Mouse (Mus musculus) intestine, embryonic 15.5 days (tissue): ENCODE measurements around the gene Slc8a2. TPM values are rescaled to one million over a fixed set of nuclear protein-coding genes. Genes with fewer than 3 reads are reported as not detected.
A peak's percentile ranks its signal among the peaks of the same experiment; 100 is the strongest.

ENCODE experiments used
- ATAC-seq: fragments of 200-750 bp; cut with Nextera tagmentation; 2 replicates; pipeline ENCODE4 v1.8.0; 2017; ENCODE audit warnings: moderate TSS enrichment, moderate library complexity
- H3K27ac ChIP-seq: fragments of 300-500 bp; sonication (generic); 2 replicates; pipeline ENCODE4 v1.5.1; 2015; ENCODE audit warnings: mild to moderate bottlenecking, inconsistent platforms
- H3K27me3 ChIP-seq: fragments of 300-500 bp; sonication (generic); replicated peaks from 2 replicates; pipeline ENCODE4 v1.6.1; 2015; ENCODE audit warnings: inconsistent platforms
- H3K36me3 ChIP-seq: fragments of 300-500 bp; sonication (generic); 2 replicates; pipeline ENCODE4 v1.6.1; 2015; ENCODE audit warnings: inconsistent platforms
- H3K4me1 ChIP-seq: fragments of 300-500 bp; sonication (generic); replicated peaks from 2 replicates; pipeline ENCODE4 v1.6.1; 2015; ENCODE audit warnings: inconsistent platforms
- H3K4me2 ChIP-seq: fragments of 300-500 bp; sonication (generic); replicated peaks from 2 replicates; pipeline ENCODE4 v1.6.1; 2015; ENCODE audit warnings: mild to moderate bottlenecking, inconsistent platforms
- H3K4me3 ChIP-seq: fragments of 300-500 bp; sonication (generic); replicated peaks from 2 replicates; pipeline ENCODE4 v1.5.1; 2015; ENCODE audit warnings: inconsistent platforms
- H3K9ac ChIP-seq: fragments of 300-500 bp; sonication (generic); 2 replicates; pipeline ENCODE4 v1.6.1; 2015; ENCODE audit warnings: inconsistent platforms
- H3K9me3 ChIP-seq: fragments of 300-500 bp; sonication (generic); 2 replicates; pipeline ENCODE4 v1.6.1; 2016; ENCODE audit warnings: inconsistent platforms
- WGBS: fragments of 180-500 bp; shearing (Covaris S2); methylation state at CpG from one replicate; pipeline ENCODE4 v1.1.7; 2015; 5-methylcytosine and 5-hydroxymethylcytosine counted together
- polyA plus RNA-seq: library from polyadenylated mRNA; unstranded; fragments of >200 nt; fragmentation: Nextera tagmentation; extraction: Ambion mirVana; gene quantifications from 2 replicates; pipeline ENCODE4 v1.2.1, GENCODE M21; 2015

Slc8a2 gene
- polyA plus RNA-seq, 1 experiment from 2014 or later, result 0.23 TPM

DNA sequence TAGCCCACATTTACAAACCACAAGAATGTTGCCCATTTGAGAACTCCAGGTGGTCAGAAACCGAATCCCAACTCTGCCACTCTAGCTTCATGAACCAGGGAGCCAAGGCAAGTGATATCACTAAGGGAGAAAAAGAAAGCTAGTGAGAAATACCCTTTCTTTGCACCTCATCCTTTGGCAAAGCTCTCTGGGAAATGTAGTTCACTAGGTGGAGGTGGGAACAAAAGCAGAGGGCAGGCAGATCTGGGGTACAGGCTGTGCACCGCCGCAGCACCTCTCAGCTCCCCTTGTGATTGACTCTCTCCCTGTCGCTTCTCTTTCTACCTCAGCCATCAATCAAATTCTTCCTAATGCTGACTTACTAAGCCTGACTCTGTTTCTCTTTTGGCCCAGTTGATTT, 48.5 kb downstream of the Slc8a2 start:
- Histone ChIP-seq H3K4me1 (peaks cover 13% of the 10 kb centered on the region), H3K9ac (no peak overlapping the region), H3K27ac (no peak overlapping the region), H3K27me3 (no peaks in the 10 kb centered on the region), H3K4me2 (no peak overlapping the region), H3K4me3 (no peak overlapping the region), H3K9me3 (no peaks in the 10 kb centered on the region), H3K36me3 (peaks cover 9% of the 10 kb centered on the region)
- no peak for ATAC-seq
- 77% methylated on average over 4 of the region's 4 CpGs for WGBS

DNA sequence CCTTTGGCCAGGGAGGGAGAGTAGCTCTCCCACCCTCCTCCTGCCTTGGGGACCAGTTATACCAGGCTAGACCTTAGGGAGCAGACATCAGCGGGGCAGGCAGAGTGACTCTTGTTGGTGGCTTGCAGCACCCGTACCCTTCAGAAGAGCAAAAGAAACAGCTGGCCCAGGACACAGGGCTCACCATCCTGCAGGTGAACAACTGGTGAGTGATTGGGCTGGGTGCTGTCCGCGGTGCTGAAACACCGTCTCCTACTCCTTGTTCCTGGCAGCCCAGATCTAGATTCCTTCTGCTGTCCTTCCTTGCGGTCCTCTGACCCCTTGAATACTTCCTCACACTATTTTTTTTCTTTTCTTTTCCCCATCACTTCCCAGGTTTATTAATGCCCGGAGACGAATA, 54.0 kb downstream of the Slc8a2 start:
- Histone ChIP-seq H3K9me3 (no peaks in the 10 kb centered on the region), H3K27me3 (no peaks in the 10 kb centered on the region), H3K27ac (no peak overlapping the region), H3K4me3 (no peak overlapping the region), H3K4me1 (no peaks in the 10 kb centered on the region), H3K36me3 (peaks cover 11% of the 10 kb centered on the region), H3K9ac (no peak overlapping the region), H3K4me2 (no peak overlapping the region)
- 20% methylated on average over 8 of the region's 8 CpGs for WGBS
- peak; percentile 17; the same call in 1 of the 2 replicates for ATAC-seq

DNA sequence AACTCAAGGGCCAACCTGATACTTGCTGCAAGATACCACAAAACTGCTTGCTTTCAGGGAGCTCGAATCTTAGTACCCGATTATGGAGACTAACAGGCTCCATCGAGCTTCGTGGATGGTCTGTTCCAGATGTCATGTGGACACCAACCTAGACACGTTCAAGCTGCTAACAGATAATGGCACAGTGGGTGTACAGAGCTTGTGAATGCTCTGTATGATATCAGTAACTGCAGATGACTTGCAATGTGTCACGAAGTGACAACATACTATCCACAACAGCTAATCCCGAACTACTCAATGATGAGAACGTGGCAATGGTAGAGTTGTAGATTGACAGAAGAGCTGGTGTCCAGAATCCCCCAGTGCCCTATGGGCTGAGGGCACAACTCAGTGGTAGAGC, 57.9 kb downstream of the Slc8a2 start:
- WGBS, result 86% methylated on average over 8 of the region's 8 CpGs
- H3K9me3 ChIP-seq, result no peaks in the 10 kb centered on the region
- no peak overlapping the region for H3K27ac ChIP-seq
- no peaks in the 10 kb centered on the region for H3K4me1 ChIP-seq
- 0 out of 2 replicates have a peak, but pooled peaks cover 3% of the 10 kb centered on the region for H3K36me3 ChIP-seq
- no peak overlapping the region for H3K4me2 ChIP-seq
- no peak overlapping the region for H3K9ac ChIP-seq
- no peak overlapping the region for H3K4me3 ChIP-seq
- ATAC-seq, result no peak
- H3K27me3 ChIP-seq, result no peaks in the 10 kb centered on the region

DNA sequence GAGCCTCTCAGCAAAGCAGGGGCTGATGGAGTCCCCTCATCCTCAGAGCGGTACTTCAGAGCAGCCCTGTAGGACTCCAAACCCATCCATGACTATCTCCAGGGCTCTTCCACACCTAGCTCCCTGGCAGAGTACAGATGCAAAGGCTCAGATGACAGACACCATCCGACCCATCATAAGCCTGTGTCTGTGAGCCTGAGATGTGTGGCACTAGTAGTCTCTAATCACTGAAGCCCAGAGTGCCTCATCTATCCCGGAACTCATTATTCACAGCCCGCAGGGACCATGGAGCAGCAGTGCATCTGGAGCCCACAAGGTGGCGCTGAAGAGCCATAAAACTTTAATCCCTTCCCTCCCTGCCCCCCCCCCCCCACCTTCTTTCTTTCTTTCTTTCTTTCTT, 62.7 kb downstream of the Slc8a2 start:
- H3K36me3 ChIP-seq, result peaks cover 3% of the 10 kb centered on the region; the same call in 1 of the 2 replicates
- H3K4me1 ChIP-seq, result no peaks in the 10 kb centered on the region
- no peak overlapping the region for H3K4me2 ChIP-seq
- WGBS, result 19% methylated on average over 5 of the region's 5 CpGs
- no peak overlapping the region for H3K27ac ChIP-seq
- H3K9me3 ChIP-seq, result no peaks in the 10 kb centered on the region
- H3K4me3 ChIP-seq, result no peak overlapping the region
- no peak overlapping the region for H3K9ac ChIP-seq
- H3K27me3 ChIP-seq, result no peaks in the 10 kb centered on the region
- ATAC-seq, result peak; percentile 42

DNA sequence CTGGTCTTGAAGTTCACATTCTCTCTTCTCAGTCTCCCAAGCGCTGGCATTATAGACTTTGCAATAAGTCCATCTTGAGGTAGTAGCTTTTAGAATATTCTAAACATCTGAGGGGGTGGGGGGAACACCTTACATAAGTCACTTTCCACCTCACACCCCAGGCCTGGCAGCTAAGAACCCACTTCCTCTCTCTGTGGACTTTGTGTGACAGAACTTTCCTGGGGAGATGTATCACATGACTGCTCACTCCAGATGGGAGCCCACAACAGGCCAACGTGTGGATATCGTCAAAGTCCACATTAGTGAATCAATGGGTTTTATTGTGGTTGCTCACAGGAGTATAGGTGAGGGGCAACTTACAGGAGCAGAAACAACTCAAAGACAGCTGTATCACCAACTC, 64.1 kb downstream of the Slc8a2 start:
- H3K9me3 ChIP-seq, result no peaks in the 10 kb centered on the region
- H3K27ac ChIP-seq, result no peak overlapping the region
- no peak overlapping the region for H3K9ac ChIP-seq
- peaks cover 13% of the 10 kb centered on the region for H3K36me3 ChIP-seq
- no peak overlapping the region for H3K4me2 ChIP-seq
- no peak overlapping the region for H3K4me3 ChIP-seq
- WGBS, result 43% methylated on average over 3 of the region's 3 CpGs
- no peak for ATAC-seq
- no peaks in the 10 kb centered on the region for H3K4me1 ChIP-seq
- no peaks in the 10 kb centered on the region for H3K27me3 ChIP-seq

DNA sequence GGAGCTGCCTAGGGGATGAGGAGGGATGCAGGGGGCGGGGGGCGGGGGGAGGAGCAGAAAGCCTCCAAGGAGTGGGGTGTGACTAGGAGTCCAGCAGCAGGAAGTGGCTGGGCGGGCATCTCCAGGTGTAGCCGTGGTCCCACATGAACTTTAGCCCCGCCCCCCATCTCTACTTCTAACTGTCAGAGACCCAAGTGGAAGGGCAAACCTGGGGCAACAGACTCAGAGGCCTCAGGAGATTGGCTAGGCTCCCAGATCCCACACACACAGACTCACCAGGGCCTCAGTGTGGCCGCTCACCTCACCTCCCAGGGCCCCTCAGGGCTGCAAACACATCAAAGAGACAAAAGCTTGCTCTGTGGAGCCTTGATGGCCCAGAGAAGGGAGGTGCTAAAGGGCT, 67.0 kb downstream of the Slc8a2 start:
- H3K27me3 ChIP-seq, result no peaks in the 10 kb centered on the region
- no peak for ATAC-seq
- H3K27ac ChIP-seq, result no peak overlapping the region
- H3K9ac ChIP-seq, result no peak overlapping the region
- no peak overlapping the region for H3K4me3 ChIP-seq
- H3K9me3 ChIP-seq, result no peaks in the 10 kb centered on the region
- no peak overlapping the region for H3K4me2 ChIP-seq
- WGBS, result 62% methylated on average over 6 of the region's 6 CpGs
- no peaks in the 10 kb centered on the region for H3K4me1 ChIP-seq
- H3K36me3 ChIP-seq, result peaks cover 20% of the 10 kb centered on the region

DNA sequence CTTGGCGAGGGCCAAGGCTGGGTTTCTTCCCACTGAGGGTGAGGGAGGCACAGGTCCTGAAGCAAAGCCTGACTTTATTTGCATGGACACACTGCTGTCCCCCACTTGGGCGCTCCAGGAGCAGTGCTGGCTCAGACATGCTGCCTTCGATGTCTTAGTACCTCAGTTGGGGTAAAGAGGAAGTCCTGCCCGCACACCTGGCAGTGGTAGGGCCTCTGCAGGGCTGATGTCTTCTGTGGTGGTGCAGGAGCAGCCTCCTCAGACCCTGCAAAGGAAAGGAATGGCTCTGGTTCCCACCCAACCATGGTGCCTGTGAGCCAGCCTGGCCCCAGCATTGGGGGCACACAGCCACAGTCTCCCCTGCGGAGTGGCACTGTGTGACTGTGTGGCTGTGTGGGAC, 67.5 kb downstream of the Slc8a2 start:
- peaks cover 26% of the 10 kb centered on the region for H3K36me3 ChIP-seq
- H3K9me3 ChIP-seq, result no peaks in the 10 kb centered on the region
- H3K9ac ChIP-seq, result no peak overlapping the region
- H3K27ac ChIP-seq, result no peak overlapping the region
- WGBS, result 75% methylated on average over 5 of the region's 5 CpGs
- no peaks in the 10 kb centered on the region for H3K27me3 ChIP-seq
- ATAC-seq, result no peak
- H3K4me1 ChIP-seq, result no peaks in the 10 kb centered on the region
- no peak overlapping the region for H3K4me2 ChIP-seq
- no peak overlapping the region for H3K4me3 ChIP-seq

DNA sequence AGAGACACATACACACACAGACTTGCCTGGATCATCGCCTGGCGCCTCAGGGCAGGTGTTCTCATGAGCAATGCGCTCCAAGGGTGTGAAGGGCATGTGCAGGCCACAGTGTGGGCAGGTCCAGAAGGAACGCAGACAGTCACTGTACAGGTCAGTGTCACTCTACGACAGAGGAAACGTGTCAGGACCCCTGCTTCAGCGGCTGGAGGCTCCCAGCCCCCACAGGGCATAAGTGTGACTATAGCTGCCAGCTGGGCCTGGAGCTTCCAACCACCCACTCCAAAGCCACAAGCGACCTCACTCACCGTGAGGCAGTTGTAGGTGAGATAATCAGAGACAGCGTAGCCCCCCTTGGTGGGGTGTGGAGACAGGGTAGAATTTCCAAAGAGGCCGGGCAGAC, 68.9 kb downstream of the Slc8a2 start:
- H3K36me3 ChIP-seq, result peaks cover 32% of the 10 kb centered on the region
- 86% methylated on average over 11 of the region's 11 CpGs for WGBS

DNA sequence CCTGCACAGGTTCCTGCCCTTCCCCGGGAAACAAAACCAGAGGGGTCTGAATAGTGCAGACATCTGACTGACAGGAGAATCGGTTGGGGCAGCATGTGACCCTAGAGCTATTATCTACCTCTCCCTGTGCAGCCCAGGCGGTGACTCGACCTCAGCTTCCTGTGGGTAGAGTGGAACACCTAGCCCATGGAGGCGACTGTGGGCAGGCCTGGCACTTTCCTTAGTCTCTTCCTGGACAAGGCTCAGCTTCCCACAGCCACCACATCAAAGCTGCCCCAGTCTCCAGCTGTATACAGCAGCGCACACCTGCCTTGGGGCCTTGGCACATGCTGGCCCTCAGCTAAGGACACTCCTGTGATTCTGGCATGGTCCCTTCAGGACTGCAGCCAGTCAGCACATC, 71.5 kb downstream of the Slc8a2 start:
- Histone ChIP-seq H3K4me1 (no peaks in the 10 kb centered on the region), H3K36me3 (peaks cover 40% of the 10 kb centered on the region), H3K4me2 (no peak overlapping the region), H3K27ac (no peak overlapping the region), H3K4me3 (no peak overlapping the region), H3K9me3 (no peaks in the 10 kb centered on the region), H3K9ac (no peak overlapping the region), H3K27me3 (no peaks in the 10 kb centered on the region)
- no peak for ATAC-seq
- WGBS, result 85% methylated on average over 6 of the region's 6 CpGs

More for the DNA sequence above, 68.9 kb downstream of the Slc8a2 start:
- no peaks in the 10 kb centered on the region for H3K4me1 ChIP-seq
- H3K4me2 ChIP-seq, result no peak overlapping the region
- H3K27ac ChIP-seq, result no peak overlapping the region
- H3K9me3 ChIP-seq, result no peaks in the 10 kb centered on the region
- H3K27me3 ChIP-seq, result no peaks in the 10 kb centered on the region
- ATAC-seq, result no peak
- no peak overlapping the region for H3K9ac ChIP-seq
- no peak overlapping the region for H3K4me3 ChIP-seq

DNA sequence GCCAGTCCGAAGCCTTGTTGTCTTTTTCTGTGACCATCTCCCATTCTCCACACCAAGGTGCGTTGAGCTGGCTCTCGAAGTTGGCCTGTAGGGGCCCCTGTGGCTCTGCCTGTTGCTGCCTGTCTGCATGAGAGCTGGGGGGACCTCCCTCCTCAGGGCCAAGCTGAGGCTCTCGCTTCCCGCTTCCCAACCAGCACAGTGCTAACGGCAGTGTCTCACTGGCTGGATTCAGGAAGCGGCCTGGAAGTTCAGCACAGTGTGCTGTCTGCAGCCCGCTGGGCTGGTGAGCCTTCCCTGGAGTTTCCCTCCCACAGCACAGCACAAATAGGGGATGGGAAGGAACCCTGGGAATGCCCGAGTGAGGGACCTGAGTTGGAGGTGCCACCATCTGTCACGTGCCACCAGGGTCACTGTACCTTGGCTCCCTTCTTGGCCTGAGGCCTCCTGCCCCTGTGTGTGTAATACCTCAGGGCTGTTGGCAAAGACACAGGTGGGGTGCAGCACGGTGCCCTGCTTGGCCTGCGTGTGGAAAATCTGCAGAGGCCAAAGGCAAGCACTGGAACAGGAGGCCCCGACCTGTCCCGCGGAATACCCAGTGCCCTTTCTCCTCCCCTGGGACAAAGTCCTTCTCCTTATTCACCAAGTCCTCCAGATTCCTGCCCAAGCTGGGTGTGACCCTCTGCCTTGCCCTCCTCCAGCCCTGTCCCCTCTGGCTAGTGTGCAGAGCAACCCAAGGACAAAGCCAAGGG, 73.3 kb downstream of the Slc8a2 start:
- no peak overlapping the region for H3K4me3 ChIP-seq
- peak; percentile 57 for ATAC-seq
- H3K9ac ChIP-seq, result no peak overlapping the region
- H3K4me2 ChIP-seq, result no peak overlapping the region
- no peaks in the 10 kb centered on the region for H3K9me3 ChIP-seq
- H3K27ac ChIP-seq, result peak overlapping the region; percentile 28; the same call in 1 of the 2 replicates
- no peaks in the 10 kb centered on the region for H3K27me3 ChIP-seq
- 75% methylated on average over 15 of the region's 15 CpGs for WGBS
- no peaks in the 10 kb centered on the region for H3K4me1 ChIP-seq
- peaks cover 32% of the 10 kb centered on the region for H3K36me3 ChIP-seq

DNA sequence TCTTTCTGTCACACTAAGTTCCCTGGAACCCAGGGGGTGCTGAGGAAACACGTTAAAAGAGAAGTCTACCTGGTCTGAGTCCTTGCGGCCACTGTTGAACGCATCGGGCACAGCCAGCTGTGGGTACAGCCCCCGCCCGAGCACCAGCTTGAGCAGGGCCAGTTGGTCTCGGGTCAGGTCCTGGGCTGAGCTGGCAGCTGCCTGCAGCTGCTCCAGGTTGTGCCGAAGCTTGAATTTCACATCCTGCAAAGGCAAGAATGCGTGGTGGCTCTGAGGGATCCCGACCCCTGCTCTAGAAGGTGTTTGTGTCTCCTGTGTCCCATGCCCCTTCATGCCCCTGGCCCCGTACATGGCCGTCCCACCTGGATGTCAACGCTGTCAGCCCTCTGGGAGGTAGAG, 73.9 kb downstream of the Slc8a2 start:
- no peaks in the 10 kb centered on the region for H3K4me1 ChIP-seq
- no peaks in the 10 kb centered on the region for H3K9me3 ChIP-seq
- H3K9ac ChIP-seq, result no peak overlapping the region
- H3K27ac ChIP-seq, result 0 out of 2 replicates have a peak overlapping the region, but pooled peaks have one; percentile 28
- peak; percentile 11; the same call in 1 of the 2 replicates for ATAC-seq
- H3K4me3 ChIP-seq, result no peak overlapping the region
- peaks cover 29% of the 10 kb centered on the region for H3K36me3 ChIP-seq
- H3K27me3 ChIP-seq, result no peaks in the 10 kb centered on the region
- whole genome bisulfite sequencing, result 89% methylated on average over 13 of the region's 13 CpGs
- H3K4me2 ChIP-seq, result no peak overlapping the region

DNA sequence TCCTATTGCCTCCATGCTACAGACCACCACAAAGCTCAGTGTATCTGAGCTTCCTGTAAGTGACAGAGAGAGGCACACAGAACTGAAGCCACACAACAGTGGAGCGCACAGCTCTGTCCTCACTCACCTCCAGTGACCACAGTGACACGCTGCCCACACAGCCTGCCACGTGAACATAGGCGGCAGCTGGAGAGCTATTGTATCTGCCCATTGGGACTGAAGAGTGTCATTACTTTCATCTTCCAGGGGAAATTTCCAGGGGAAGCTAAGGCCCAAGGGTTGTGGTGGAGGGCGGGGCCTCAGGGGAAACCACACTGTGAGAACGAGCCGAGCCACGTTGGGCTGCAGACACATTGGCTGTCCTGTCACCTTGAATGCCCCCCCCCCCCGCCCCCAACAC, 75.2 kb downstream of the Slc8a2 start:
- no peak for ATAC-seq
- Histone ChIP-seq H3K9ac (no peak overlapping the region), H3K4me2 (no peak overlapping the region), H3K27me3 (no peaks in the 10 kb centered on the region), H3K4me1 (0 out of 2 replicates have a peak, but pooled peaks cover 3% of the 10 kb centered on the region), H3K9me3 (no peaks in the 10 kb centered on the region), H3K36me3 (peaks cover 27% of the 10 kb centered on the region), H3K27ac (no peak overlapping the region), H3K4me3 (no peak overlapping the region)
- 80% methylated on average over 8 of the region's 9 CpGs for WGBS

DNA sequence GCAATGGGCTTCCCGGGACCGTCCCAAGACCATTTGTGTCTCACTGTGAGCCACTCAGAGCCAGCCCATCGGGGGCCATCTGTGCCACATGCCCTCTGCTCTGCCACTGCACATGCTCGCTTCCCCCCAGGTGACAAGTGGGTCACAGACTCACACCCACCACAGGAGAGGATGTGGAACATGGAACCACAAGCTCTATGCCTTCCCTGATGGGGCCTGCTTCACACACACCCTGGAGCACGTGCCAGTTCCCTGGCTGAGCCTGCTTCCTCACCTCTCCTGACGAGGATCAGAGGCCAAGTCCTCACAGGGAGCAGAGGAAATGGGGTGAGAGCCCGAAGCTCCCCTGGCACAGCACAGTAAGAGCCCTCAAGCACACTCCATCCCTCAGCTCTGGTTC, 77.5 kb downstream of the Slc8a2 start:
- H3K4me2 ChIP-seq, result no peak overlapping the region
- H3K9me3 ChIP-seq, result no peaks in the 10 kb centered on the region
- H3K4me3 ChIP-seq, result no peak overlapping the region
- H3K27ac ChIP-seq, result no peak overlapping the region
- 83% methylated on average over 7 of the region's 7 CpGs for WGBS
- H3K4me1 ChIP-seq, result 0 out of 2 replicates have a peak, but pooled peaks cover 3% of the 10 kb centered on the region
- no peaks in the 10 kb centered on the region for H3K27me3 ChIP-seq
- no peak for ATAC-seq
- no peak overlapping the region for H3K9ac ChIP-seq
- H3K36me3 ChIP-seq, result peaks cover 20% of the 10 kb centered on the region
